Mouse (Mus musculus): ENCODE measurements around the gene Madd. TPM values are rescaled to one million over a fixed set of nuclear protein-coding genes. Genes with fewer than 3 reads are reported as not detected.

The Madd gene
- polyA plus RNA-seq, 1 experiment from 2014 or later = 16.5 TPM

DNA sequence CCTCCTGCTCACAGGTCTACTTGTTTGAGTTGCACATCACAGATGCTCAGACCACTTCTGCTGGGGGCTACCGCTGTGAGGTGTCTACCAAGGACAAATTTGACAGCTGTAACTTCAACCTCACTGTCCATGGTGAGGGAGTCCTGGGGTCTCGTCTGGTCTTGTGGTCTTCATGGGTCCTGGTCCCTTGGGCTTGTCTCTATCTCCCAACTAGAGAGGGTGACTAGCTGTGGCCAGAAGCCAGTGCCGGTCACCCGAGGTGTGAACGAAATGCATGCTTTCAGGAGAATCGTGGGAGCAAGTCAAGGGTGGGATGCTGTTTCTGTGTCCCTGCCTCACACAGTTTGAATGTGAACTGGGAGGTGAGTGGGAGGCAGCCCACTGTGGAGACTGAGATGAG, 62.6 kb downstream of the Madd start:
- WGBS = 89% methylated on average over 6 of the region's 6 CpGs
- peaks cover 12% of the 10 kb centered on the region for H3K27me3 ChIP-seq

DNA sequence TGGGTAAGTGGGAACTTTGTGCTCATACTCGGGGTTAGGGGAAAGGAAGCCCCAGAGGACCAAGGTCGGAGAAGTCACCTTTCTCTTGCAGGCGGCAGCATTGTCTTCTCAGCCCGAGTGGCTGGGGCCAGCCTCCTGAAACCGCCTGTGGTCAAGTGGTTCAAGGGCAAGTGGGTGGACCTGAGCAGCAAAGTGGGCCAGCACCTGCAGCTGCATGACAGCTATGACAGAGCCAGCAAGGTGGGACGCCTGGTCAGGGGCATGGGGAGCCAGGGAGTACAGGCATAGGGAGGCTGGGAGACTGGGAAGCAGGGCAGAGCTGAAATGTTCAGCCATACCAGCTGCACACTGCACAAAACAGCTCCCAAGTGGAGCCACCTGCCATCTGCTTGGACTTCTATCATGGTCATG, 63.4 kb downstream of the Madd start:
- H3K4me1 ChIP-seq = 0 out of 2 replicates have a peak, but pooled peaks cover 5% of the 10 kb centered on the region
- no peak overlapping the region for H3K4me2 ChIP-seq
- WGBS = 69% methylated on average over 6 of the region's 6 CpGs
- no peak for ATAC-seq (ENCODE audit: insufficient number of reproducible peaks, insufficient read depth, low FRiP score, low TSS enrichment, low read depth)
- H3K27me3 ChIP-seq = peaks cover 18% of the 10 kb centered on the region
- H3K9me3 ChIP-seq = no peaks in the 10 kb centered on the region
- H3K9ac ChIP-seq = no peak overlapping the region
- no peak overlapping the region for H3K27ac ChIP-seq
- no peak overlapping the region for H3K4me3 ChIP-seq
- no peaks in the 10 kb centered on the region for H3K36me3 ChIP-seq

More for the DNA sequence above, 62.6 kb downstream of the Madd start:
- Histone ChIP-seq H3K27ac (no peak overlapping the region), H3K9me3 (no peaks in the 10 kb centered on the region), H3K9ac (no peak overlapping the region), H3K4me3 (no peak overlapping the region), H3K4me2 (no peak overlapping the region), H3K4me1 (no peaks in the 10 kb centered on the region), H3K36me3 (no peaks in the 10 kb centered on the region)
- ATAC-seq (ENCODE audit: insufficient number of reproducible peaks, insufficient read depth, low FRiP score, low TSS enrichment, low read depth) = no peak

DNA sequence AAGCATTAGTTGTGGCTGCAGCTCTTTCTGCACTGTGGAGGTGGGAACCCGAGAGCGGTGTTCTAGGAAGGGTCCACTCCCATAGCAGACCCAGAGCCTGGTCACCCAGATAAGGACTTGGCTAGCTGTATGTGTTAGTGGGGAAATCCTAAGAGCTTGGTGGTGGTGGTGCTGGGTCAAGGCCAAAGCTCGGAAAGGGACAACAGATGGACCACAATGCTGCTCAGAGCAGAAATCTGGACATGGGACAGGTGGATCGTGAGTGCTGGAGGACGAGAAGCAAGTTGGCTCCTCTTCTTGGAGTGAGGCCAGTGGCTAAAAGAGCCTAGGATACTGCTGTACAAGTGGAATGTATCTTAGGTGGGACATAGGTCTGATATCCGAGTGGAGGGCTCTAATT, 64.1 kb downstream of the Madd start:
- H3K4me1 ChIP-seq = 0 out of 2 replicates have a peak, but pooled peaks cover 9% of the 10 kb centered on the region
- H3K36me3 ChIP-seq = no peaks in the 10 kb centered on the region
- no peak overlapping the region for H3K9ac ChIP-seq
- no peak overlapping the region for H3K27ac ChIP-seq
- ATAC-seq (ENCODE audit: insufficient number of reproducible peaks, insufficient read depth, low FRiP score, low TSS enrichment, low read depth) = no peak
- H3K9me3 ChIP-seq = no peaks in the 10 kb centered on the region
- peaks cover 21% of the 10 kb centered on the region for H3K27me3 ChIP-seq
- H3K4me2 ChIP-seq = no peak overlapping the region
- 85% methylated on average over 6 of the region's 6 CpGs for WGBS
- no peak overlapping the region for H3K4me3 ChIP-seq

DNA sequence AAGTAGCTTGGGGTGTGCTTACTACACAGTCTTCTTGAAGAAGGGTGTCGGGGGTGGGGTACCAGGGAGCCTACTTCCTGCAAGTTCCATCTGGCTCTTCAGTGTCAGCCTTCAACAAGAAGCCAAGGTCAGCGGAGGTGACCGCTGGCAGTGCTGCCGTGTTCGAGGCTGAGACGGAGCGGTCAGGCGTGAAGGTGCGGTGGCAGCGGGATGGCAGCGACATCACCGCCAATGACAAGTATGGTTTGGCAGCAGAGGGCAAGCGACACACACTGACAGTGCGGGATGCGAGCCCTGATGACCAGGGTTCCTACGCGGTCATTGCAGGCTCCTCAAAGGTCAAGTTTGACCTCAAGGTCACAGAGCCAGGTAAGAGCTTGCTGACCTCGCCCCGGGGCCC, 64.6 kb downstream of the Madd start:
- WGBS = 90% methylated on average over 19 of the region's 19 CpGs
- Histone ChIP-seq H3K27me3 (peaks cover 22% of the 10 kb centered on the region), H3K36me3 (no peaks in the 10 kb centered on the region), H3K4me1 (0 out of 2 replicates have a peak, but pooled peaks cover 9% of the 10 kb centered on the region), H3K27ac (no peak overlapping the region), H3K4me3 (no peak overlapping the region), H3K4me2 (no peak overlapping the region), H3K9me3 (no peaks in the 10 kb centered on the region), H3K9ac (no peak overlapping the region)
- ATAC-seq (ENCODE audit: insufficient number of reproducible peaks, insufficient read depth, low FRiP score, low TSS enrichment, low read depth) = no peak

DNA sequence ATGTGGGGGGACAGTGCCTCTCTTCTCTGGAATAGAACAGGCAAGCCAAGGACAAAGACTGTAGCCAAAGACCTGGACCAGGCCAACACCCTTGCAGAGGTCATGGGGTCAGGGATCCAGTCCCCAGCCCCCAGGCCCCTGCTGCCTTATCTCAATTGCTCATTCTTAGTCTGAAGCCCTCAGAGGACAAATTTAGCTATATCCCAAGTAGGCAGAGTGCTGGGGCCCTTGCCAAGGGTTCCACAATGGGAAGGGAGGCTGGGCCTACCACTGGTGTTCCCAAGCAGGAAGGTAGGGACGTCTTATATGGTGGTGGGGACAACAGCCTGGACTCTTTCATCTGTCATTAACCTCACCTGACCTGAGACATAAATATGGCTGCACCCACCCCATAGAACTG, 65.0 kb downstream of the Madd start:
- H3K4me1 ChIP-seq = 0 out of 2 replicates have a peak, but pooled peaks cover 9% of the 10 kb centered on the region
- WGBS = 52% methylated on average over 1 of the region's 1 CpGs
- H3K9me3 ChIP-seq = no peaks in the 10 kb centered on the region
- no peak overlapping the region for H3K4me3 ChIP-seq
- ATAC-seq (ENCODE audit: insufficient number of reproducible peaks, insufficient read depth, low FRiP score, low TSS enrichment, low read depth) = no peak
- no peak overlapping the region for H3K9ac ChIP-seq
- no peak overlapping the region for H3K27ac ChIP-seq
- H3K27me3 ChIP-seq = peaks cover 22% of the 10 kb centered on the region
- no peaks in the 10 kb centered on the region for H3K36me3 ChIP-seq
- no peak overlapping the region for H3K4me2 ChIP-seq

DNA sequence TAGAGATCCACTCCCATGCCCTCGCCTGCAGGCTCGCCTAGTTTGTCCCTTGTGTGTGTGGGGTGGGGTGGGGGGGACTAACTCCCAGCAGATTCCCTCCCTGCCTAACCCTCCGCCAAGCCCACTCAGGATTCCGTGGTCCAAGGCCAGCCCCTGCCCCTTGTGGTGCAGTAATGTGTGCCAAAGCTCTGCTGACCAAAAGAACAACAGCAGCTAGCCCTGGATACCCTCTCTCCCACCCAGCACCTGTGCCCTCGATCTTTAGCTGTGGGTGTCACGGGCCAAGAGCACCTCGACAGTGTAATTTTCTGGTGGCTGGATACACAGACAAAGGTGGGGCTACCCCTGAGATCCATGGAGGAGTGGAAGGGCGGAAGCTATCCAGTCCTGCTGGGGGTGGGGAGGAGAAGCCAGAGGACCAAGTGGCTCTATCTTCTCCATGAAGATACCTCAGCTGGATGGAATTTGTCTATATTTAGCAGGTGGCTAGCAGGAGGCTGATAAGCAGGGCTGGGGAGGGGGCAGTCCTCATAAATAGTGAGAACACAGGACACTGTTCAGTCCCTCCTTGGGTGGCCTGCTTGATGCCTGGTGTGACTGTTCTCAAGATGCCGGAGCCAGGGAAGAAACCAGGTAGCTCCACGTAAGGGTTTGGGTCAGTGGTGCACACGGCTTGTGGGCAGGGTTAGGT, 65.9 kb downstream of the Madd start, which contains the start of gene Mybpc3:
Gene Mybpc3 (plus strand): TSS at position 560 of the 691 bp plus-strand sequence.
- Histone ChIP-seq H3K36me3 (no peaks in the 10 kb centered on the region), H3K27ac (no peak within 1 kb of the TSS), H3K4me2 (no peak within 1 kb of the TSS), H3K9me3 (no peaks in the 10 kb centered on the region), H3K27me3 (peaks cover 22% of the 10 kb centered on the region), H3K4me1 (0 out of 2 replicates have a peak, but pooled peaks cover 9% of the 10 kb centered on the region), H3K9ac (no peak within 1 kb of the TSS), H3K4me3 (no peak within 1 kb of the TSS)
- WGBS = 79% methylated on average over 11 of the region's 11 CpGs
- no peak for ATAC-seq (ENCODE audit: insufficient number of reproducible peaks, insufficient read depth, low FRiP score, low TSS enrichment, low read depth)

DNA sequence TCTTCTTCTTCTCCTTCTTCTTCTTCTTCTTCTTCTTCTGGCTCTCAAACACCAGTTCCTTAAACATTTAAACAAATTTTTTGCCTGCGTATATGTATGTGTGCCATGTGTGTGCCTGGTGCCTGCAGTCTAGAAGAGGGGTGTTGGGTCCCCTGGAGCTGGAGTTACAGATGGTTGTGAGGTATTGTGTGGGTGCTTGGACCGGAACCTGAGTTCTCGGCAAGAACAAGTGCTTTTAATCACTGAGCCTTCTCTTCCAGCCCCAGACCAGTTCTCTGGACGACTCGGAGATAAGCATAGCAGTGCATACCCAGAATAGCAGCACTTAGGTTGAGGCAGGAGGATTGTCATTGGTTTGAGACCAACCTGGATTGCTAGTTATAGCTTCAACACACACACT, 66.8 kb downstream of the Madd start:
- no peak overlapping the region for H3K4me2 ChIP-seq
- no peaks in the 10 kb centered on the region for H3K36me3 ChIP-seq
- 0 out of 2 replicates have a peak, but pooled peaks cover 9% of the 10 kb centered on the region for H3K4me1 ChIP-seq
- H3K4me3 ChIP-seq = no peak overlapping the region
- no peak for ATAC-seq (ENCODE audit: insufficient number of reproducible peaks, insufficient read depth, low FRiP score, low TSS enrichment, low read depth)
- WGBS = 79% methylated on average over 5 of the region's 5 CpGs
- no peak overlapping the region for H3K27ac ChIP-seq
- no peak overlapping the region for H3K9ac ChIP-seq
- no peaks in the 10 kb centered on the region for H3K9me3 ChIP-seq
- H3K27me3 ChIP-seq = peaks cover 22% of the 10 kb centered on the region

DNA sequence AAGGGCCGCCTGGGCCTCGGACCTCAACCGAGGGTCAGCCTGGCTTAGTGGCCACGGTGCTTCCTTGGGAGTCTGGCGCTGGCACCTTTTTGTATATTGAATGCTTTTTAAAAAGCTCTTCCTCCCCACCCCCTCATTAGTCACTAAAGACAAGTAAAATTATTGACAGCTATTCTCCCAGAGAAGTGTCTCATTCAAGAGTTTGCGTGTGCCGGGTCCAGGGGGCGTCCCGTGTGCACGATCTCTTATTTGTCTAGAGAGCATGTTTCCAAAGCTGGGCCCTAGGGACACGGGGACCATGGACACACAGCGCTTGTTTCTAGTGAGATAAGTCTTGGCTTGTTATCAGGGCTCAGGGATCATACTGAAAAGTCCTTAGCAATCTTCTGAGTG, 68.1 kb downstream of the Madd start:
- no peak for ATAC-seq (ENCODE audit: insufficient number of reproducible peaks, insufficient read depth, low FRiP score, low TSS enrichment, low read depth)
- 34% methylated on average over 12 of the region's 12 CpGs for WGBS
- no peaks in the 10 kb centered on the region for H3K36me3 ChIP-seq

DNA sequence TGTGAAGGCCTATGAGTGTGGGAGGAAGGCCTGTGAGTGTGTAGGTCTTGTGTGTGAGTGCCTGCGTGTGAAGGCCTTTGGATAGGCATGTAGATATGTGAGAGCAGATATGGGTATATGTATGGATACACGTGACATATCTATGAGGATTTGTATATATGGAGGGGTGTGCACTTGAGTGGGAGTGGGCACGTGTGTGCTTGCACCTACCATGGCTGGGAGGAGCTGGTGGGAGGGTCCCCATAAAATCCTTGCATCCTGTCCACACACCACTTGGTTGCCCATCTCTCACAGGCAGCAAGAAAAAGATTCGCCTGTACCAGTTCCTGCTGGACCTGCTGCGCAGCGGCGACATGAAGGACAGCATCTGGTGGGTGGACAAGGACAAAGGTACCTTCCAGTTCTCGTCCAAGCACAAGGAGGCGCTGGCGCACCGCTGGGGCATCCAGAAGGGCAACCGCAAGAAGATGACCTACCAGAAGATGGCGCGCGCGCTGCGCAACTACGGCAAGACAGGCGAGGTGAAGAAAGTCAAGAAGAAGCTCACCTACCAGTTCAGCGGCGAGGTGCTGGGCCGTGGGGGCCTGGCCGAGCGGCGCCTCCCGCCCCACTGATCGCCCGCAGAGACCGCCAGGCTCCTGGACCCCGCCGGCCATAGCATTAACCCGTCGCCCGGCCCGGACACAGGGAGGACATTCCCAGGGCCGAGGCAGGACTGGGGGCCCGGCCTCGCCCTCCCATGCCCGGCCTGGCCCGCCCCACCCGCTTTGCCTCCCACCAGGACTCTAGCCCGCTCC, 68.7 kb downstream of the Madd start:
- H3K9ac ChIP-seq = peak overlapping the region; percentile 74
- peak overlapping the region; percentile 85 for H3K4me2 ChIP-seq
- 6% methylated on average over 42 of the region's 42 CpGs for WGBS
- 0 out of 2 replicates have a peak, but pooled peaks cover 9% of the 10 kb centered on the region for H3K4me1 ChIP-seq
- H3K36me3 ChIP-seq = no peaks in the 10 kb centered on the region
- peak; percentile 43; the same call in 1 of the 2 replicates for ATAC-seq (ENCODE audit: insufficient number of reproducible peaks, insufficient read depth, low FRiP score, low TSS enrichment, low read depth)
- peak overlapping the region; percentile 49 for H3K4me3 ChIP-seq
- H3K27ac ChIP-seq = no peak overlapping the region
- no peaks in the 10 kb centered on the region for H3K9me3 ChIP-seq
- peaks cover 22% of the 10 kb centered on the region for H3K27me3 ChIP-seq

More for the DNA sequence above, 68.1 kb downstream of the Madd start:
- no peak overlapping the region for H3K27ac ChIP-seq
- peaks cover 22% of the 10 kb centered on the region for H3K27me3 ChIP-seq
- H3K4me3 ChIP-seq = peak overlapping the region; percentile 49
- no peaks in the 10 kb centered on the region for H3K9me3 ChIP-seq
- H3K9ac ChIP-seq = peak overlapping the region; percentile 74
- H3K4me1 ChIP-seq = 0 out of 2 replicates have a peak, but pooled peaks cover 9% of the 10 kb centered on the region
- H3K4me2 ChIP-seq = peak overlapping the region; percentile 85

DNA sequence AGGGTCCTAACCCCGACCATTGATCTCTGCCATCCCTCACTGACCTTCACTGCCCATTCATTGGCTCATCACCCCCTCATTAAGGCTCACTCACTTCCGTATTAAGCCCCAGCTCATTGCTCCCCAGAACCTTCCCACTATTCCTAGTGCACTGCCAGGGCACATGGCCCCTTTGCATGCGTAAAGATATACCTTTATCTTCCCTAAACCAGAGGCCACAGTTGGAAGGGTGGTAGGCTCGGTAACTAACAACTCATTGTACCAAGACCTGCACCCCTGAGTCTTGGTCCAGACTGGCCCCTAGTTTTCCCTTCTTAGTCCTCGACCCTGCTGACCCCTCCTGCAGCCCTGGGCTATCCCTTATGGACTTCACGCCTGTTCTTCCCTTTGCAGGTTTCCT, 69.8 kb downstream of the Madd start:
- Histone ChIP-seq H3K27ac (no peak overlapping the region), H3K4me3 (no peak overlapping the region), H3K36me3 (no peaks in the 10 kb centered on the region), H3K9ac (no peak overlapping the region), H3K9me3 (no peaks in the 10 kb centered on the region), H3K4me1 (0 out of 2 replicates have a peak, but pooled peaks cover 9% of the 10 kb centered on the region), H3K27me3 (peaks cover 22% of the 10 kb centered on the region), H3K4me2 (no peak overlapping the region)
- ATAC-seq (ENCODE audit: insufficient number of reproducible peaks, insufficient read depth, low FRiP score, low TSS enrichment, low read depth) = no peak
- WGBS = 68% methylated on average over 6 of the region's 6 CpGs

DNA sequence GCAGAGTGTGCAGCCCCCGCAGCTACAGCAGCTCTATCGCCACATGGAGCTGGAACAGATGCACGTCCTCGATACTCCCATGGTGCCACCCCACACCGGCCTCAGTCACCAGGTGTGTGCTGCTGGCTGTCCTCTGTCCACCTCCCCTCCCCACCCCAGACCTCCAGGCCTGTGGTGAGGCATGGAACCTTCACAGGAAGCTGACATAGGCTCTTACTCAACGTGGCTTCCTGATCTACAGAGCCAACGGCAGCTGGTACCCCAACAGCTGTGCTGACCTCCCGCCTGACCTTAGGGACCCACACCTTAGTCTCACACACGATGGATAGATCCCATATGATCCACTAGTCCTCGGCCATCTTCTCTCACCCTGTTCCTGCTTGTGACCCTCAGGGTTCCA, 70.3 kb downstream of the Madd start:
- H3K4me1 ChIP-seq = 0 out of 2 replicates have a peak, but pooled peaks cover 9% of the 10 kb centered on the region
- H3K27ac ChIP-seq = no peak overlapping the region
- H3K9ac ChIP-seq = no peak overlapping the region
- peaks cover 22% of the 10 kb centered on the region for H3K27me3 ChIP-seq
- no peak overlapping the region for H3K4me3 ChIP-seq
- no peak for ATAC-seq (ENCODE audit: insufficient number of reproducible peaks, insufficient read depth, low FRiP score, low TSS enrichment, low read depth)
- no peak overlapping the region for H3K4me2 ChIP-seq
- no peaks in the 10 kb centered on the region for H3K9me3 ChIP-seq
- H3K36me3 ChIP-seq = no peaks in the 10 kb centered on the region
- 80% methylated on average over 10 of the region's 10 CpGs for WGBS

Data from embryonic facial prominence, embryonic 13.5 days (tissue).